Mouse (Mus musculus) fat pad, adult 2 months (tissue): Measurements from ENCODE around the gene Patj.

Source experiments
- DNase-seq: peaks from one replicate; pipeline ENCODE4 v3.0.0-alpha.2; 2011; ENCODE audit warnings: low read depth, low spot score; ENCODE audit errors: extremely low read depth

Patj gene

DNA sequence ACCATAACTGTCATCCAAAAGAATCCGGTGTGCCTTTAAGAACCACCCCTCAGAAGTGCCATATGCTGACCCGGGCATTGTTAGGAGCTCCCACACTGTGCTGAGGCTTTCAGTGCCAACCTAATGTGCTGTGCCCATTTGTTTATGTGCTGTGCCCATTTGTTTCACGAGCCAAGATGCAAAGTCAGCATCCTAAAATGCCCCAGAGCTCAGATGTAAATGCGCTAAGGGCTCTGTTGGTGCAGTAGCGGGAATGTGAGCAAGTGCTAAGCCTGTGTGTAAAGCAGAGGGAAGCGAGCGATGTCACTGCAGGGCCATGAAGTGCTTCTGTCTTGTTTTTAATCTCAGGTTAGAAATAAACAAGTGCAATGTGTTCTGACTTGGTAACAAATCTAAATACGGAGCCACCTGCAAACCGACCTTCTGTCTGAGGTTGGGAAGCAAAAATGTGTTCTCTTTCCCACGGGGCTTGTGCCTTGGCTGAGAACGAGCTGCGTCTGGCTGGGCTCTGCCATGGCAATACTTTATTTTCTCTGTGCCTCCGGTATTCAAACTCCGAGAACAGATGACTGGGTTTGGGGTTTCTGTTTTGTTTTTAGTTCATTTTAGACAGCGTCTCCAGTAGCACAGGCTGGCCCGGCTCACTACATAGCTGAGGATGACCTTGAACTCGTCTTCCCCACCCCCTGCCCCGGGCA, 239.7 kb downstream of the Patj start:
- no peak for DNase-seq

DNA sequence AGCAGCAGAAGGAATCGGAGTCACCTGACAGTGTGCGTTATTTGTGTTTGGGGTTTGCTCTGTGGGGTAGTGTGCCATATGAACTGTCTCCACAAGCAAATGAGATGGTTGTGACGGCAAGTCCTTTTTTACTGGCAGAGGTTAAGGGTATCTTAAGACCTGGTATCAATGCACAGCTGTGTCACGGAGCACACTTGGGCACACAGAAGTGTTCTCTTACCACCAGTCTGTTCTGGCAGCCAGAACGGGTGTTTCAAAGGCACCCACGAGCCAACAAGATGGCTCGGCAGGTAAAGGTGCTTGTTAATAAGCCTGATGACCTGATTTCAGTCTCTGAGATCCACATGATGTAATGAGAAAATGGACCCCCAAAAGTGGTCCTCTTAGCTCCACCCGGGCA, 243.1 kb downstream of the Patj start:
- no peak for DNase-seq

DNA sequence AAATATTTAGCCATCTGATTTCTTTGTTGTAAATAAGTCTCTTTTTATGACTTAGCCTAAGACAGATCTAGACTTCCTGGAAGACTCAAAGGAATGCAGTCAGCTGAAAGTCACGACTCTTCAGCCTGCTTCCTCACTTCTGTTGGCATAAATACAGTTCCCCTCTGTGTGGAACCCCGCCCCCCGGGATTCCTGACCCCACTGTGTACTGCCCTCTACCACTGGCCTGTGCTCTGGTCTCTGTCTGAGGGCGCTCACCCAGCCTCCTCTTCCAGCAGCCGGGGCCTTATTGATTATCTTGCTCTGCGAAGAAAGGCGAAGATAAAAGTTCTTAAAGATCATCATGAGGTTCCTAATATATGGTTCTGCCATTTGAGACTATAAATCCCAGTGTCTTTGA, 258.1 kb downstream of the Patj start:
- no peak for DNase-seq

DNA sequence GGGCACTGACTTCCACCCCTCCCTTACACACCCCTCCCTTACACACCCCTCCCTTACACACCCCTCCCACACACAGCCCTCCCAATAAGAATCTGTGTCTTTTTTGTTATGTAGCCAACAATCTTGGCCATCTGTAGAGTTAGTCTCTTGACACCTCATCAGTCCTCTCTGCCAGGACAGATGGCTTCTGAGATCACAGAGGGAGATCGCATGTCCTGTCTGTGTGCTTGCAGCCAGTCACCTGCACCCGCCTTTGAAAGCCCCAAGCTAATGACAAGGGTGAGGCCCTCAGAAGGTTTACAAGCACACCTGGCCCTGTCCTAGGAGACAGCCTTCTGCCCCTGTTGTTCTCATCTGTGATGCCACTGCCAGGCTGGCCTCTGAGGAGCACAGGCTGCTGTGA, 258.8 kb downstream of the Patj start:
- no peak for DNase-seq

DNA sequence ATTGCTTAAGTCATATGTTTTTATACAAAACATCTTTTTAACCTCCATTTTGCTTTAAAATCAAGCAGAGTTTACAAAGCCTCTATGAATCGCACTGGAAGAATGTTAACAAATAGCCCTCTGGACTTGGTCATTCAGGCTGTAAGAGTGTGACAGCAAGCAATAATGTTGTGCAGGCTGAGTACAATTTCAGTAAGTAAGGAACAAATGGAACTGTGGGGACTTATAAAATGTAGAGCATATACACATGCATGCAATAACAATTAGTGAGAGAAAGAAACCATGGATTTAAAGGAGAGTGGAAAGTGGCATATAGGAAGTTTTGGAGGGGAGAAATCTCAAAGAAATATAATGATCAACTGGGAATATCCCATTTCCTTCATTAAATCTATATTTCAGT, 261.2 kb downstream of the Patj start:
- DNase-seq, result no peak

DNA sequence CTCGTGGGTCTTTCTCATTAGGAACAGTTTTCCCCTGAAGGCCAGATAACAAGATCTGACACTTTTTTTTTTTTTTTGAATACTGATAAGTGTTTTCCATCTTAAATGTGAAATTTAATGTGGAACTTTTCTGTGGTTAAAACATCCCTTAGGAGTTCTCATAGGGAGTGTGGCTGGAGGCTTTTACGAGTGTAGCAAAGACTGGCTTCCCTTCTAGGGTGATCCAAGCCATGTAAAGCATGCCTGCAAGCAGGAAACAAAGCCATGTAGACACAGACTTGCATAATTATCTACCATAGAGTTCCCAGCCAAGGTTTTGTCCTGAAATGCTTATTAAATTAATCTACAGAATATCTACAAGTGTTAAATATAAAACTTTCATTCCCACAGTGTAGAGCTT, 263.4 kb downstream of the Patj start:
- no peak for DNase-seq

DNA sequence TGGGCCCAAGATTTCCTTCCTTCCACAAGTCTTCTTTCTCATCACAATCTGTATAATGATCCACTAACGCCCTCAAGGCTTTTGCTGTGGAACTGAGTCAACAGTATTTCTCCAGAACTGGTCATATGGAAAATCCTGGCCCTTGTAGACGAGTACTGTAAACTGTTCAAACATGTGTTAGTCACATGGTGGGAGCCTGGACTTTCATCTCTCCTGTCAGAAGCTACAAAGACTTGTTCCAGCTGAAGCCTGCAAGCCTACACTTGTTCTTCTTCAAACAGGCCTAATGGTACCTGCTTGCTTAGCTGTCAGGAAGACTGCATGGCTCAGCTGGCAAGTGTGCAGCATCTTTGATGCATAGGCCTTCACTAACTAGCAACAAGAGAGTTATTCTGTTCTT, 264.9 kb downstream of the Patj start:
- DNase-seq, result no peak

DNA sequence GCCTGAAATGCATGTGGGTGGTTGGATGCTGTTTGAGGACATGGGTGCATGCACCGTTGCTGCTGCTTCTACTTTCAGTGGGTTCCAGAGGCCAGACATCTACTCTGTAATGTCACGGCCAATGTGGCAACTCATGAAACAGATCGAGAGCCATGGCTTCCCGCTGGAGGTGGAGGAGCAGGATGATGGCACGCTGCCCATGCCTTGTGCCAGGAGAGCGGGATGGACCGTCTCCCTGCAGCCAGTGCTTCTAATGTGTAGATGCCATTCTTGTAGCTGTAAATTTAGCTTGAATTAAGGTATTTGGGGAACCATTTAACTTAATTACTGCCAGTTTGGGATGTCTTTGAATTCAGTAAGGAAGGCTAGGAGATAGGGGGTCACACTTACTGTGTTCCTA, 270.3 kb downstream of the Patj start:
- DNase-seq, result no peak

DNA sequence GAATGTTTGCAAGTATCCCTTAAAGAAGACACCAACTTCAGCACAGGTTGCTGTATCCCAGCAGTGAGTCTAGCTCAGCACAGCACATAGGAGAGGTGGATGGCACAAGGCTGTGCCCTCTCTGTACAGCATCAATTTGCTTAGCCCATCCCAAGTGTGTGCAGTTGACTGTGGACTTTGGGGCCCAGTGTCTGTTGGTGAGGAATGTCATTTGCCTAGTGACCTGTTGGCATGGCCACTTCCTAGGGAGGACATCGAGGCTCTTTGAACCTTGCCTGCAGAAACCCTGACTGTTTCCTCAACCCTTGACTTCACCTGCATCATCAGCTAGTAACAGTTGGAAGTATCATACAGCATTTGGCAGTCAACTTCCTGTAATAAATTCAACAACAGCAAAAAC, 270.9 kb downstream of the Patj start:
- no peak for DNase-seq

DNA sequence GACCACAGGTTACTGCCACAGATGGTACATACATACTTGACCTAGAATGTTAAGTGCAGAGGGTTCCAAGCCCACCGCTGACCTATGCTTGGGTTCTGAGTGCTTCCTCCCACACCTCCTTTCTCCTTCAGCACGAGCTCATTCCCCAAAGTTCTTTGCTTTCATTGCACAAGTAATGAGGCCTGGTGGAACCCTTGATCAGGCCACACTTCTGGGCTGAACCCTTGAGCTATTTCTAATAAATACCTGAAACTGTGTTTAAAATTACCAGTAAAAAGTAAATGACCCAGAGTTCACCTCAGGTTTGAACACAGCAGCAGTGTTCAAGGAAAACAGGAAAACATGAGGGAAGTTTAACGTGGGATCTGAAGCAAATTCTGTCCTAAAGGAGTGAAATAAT, 271.4 kb downstream of the Patj start:
- DNase-seq, result no peak

DNA sequence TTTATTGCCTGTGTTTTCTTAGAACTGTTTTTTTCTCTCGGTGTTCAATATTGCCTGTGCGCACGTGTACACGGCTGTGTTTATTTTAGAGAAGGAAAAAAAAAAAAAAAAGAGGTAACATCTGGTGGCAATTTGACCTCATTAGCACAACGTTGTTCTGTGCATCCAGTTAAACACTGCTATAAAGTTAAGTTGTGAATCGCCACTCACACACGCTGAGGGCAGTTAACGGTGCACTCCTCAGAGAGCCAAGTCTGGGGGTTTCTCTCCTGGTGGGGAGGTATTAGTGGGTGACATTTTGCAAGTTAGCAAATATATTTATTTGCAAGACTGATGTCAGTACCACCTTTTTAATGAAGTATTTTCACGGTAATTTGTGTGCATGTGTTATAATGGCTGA, 281.9 kb downstream of the Patj start:
- DNase-seq, result no peak

DNA sequence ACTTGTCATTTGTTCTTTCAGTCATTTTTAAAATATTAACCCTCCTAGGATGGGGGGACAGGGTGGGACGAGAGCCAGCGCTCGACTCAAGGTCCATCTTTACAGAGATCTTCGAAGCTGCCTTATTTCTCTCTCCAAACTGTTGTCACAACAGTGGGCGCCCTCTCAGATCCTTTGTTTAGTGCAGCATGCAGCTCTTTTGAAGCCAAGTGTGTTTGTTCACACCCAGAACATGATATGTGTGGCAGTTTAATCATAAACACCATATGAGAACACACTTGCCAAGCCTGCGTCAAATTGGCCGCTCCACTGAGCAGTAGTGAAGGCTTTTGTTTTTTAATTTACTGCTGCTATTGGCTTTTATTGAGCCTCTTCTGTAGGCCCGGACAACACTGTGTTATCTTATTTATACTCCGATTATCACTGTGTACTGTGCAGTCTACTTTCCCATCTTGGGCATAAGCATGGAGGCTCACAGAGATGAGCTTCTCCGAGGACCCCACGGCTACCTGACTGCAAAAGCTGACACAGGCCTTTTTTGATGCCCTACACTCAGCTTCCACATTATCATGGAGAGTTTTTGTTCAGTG, 291.2 kb downstream of the Patj start:
- no peak for DNase-seq

DNA sequence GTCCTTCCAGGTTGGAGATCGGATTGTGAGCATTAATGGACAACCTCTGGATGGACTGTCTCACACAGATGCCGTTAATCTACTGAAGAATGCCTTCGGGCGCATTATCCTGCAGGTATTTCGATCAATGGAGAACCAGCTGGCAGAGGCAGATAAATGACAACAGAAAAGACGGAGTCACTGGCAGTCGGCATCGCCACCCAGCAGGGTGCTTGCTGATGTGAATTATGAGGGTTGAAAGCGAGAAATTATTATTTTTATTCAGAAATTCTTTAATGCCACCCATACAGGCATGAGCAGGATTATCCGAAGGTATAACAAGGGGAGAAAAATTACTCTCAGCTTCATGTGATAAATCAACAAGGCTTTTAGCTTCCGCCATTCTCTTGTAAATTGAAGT, 292.5 kb downstream of the Patj start:
- DNase-seq, result no peak

DNA sequence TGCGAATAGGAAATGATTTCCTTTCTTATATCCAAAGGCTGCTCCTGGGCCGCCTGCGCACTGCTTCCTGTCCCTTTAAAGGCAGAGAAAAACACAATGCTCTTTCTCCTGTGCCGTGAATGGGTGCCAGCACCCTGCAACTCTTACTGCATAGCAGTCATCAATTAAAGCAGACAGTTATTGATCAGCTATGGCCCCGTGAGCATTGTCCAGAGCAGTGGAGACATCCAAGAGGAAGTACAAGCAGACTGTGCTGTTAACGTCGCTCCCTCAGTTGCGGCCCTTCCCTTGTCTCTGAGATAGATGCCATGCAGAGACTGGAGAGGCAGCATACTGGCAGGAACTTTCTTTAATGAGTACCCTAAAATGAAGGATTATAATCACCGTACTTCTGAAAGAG, 292.9 kb downstream of the Patj start:
- DNase-seq, result no peak

DNA sequence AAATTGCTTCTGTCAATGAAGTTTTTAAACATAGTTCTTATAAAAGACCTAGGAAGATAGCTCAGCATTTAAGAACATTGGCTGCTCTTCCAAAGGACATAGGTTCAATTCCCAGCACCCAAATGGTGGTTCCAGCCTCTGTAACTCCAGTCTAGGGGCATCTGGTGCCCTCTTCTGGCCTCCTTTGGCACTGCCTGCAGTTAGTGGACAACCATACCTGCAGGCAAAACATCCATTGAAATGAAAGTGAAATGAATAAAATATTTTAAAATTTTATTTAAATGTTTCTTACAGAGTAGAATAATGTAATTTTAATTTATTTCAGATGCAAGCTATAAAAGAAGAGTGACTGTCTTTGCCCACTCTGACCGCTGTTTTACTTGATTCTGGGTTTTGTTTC, 294.4 kb downstream of the Patj start:
- DNase-seq, result no peak

DNA sequence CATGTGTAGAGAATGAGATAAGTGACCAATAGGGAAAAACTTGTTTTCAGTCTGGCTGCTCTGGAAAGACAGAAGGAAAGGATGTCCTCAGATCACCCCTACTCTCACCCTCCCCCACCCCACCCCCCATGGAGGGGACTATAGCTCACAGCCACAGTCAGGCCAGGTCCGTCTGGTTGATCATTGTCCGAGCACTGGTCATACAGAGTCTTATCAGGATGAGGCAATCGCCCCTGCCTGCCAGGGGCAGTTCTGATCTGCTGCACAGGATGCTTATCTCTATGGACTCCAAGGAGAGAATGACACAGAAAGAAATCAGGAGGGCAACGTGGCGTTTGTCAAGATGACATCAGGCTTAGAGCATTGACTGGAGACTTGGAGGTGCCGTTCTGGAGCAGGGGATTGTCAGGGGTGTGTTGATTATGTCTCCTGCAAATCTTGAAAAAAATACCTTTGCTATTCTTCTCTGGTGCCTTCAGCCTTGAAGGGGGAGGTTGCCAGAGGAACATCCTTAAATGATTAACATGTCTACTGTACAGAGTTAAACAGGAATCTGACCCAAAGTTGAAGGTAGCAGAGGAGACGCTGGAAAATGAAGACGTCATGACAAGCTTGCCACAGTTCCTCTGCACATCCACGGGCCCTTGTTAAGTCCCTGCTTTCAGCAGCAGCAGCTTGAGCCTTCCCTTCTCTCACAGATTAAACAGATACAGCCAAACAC, 298.0 kb downstream of the Patj start:
- DNase-seq, result no peak

DNA sequence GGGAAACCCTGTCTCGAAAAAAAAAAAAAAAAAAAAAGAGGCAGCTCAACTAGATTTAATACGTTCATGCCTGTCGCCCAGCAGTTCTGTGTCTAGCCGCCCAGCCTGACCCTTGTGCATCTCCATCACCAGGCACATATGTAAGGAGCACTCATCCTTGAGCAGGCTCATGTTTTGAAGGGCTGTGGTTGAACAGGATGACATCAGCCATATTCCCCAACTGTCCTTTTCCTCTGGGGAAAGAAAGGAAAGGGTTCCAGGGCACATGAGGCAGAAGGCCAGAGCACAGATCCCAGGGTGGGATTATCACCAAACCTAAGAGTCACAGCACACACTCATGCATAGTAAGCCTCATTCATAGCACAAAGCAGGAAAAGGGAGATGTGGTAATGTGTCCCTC, 302.3 kb downstream of the Patj start:
- no peak for DNase-seq

DNA sequence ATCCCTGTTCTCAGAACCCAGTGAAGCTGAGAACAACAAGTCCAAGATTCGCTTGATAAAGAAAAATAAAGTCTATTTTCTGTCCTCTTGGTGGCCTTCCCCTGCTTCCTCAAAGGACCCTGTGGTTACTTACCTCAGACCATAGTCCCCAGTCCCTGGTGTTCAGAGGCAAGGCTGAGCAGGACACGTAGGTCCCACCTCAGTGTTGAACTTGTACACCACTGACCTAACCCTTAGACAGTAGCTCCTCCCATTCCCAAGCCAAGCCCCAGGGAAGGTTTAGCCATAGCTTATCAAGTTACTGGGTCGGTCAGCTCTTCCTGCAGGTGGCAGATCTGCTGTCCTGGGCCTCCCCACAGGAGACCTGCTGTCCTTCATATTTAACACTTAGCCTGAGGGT, 303.3 kb downstream of the Patj start:
- no peak for DNase-seq

DNA sequence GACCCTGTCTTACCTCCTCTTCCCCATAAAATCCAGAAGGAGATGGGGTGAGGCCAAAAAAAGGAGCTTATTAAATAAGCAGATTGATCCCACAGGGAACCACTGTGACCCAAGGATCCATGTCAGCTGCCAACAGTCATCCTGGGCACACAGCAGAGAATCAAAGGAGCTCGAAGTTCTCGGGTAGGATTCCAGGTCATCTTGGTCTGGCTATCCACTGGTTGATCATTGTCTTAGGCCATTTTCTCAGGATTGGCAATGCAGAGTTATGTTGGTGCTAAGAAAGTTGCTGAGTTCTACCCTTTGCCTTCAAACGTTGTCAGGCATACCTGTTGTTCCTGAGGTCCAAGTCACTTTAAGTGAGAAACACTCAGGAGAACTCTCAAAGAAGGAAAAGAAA, 304.6 kb downstream of the Patj start:
- no peak for DNase-seq

DNA sequence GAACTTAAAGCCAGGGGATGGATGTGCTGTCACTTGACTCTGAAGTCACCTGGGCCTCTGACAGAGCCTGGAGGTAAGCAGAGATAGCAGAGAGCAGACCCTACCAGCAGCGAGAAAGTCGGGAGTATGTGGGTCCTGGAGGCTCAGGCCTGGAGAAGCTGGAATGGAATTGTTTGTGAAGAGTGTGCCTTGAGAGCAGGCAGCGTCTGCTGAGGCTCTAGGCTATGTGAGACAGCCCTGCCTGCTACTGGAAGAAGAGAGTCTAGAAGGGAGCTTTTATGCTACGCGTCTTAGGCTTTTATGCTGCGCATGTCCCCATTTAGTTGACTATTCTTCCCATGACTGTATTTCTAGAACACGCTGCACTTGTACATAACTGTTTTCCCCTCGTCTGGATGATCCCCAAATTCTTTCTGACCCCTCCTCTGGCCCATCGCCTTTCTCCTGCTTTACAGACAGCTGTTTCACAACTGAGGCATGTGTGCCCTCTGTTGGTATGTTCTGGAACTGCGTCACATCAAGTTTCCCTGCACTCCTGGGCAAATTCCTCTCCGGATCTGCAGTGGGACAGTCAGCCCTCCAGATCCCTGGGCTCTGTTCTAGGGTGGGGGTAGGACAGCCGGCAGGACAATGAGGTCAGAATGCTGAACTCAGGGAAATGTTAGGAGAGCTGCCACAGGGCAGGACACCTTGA, 306.8 kb downstream of the Patj start:
- DNase-seq, result no peak

DNA sequence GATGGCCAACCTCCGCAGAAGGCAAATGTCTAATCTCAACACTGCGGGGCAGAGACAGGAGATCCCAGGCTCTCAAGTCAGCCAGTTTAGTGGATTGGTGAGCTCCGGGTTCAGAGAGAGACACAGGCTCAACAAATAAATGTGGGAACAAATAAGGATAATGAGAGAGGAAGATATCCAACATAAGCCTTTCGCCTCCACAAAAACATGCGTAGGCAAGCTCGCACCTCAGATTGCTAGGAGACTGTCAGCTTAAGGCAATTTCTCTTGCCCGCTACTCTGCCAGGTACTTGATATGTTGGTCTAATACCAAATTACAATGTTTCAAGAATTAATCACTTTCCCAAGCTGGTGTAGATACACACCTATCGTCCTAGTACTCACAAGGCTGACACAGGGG, 315.3 kb downstream of the Patj start:
- DNase-seq, result peak; percentile 71
